Mouse (Mus musculus) left cerebral cortex, adult 2 months (tissue): ENCODE results near the gene Usp18. TPM values are rescaled to one million over a fixed set of nuclear protein-coding genes. Genes with fewer than 3 reads are reported as not detected.

Source experiments
- DNase-seq, 2 experiments: peaks; one replicate each; pipeline ENCODE4 v3.0.0; 2021 to 2022; ENCODE audit warnings: low spot score in 2 of 2, mixed read lengths in 1 of 2; ENCODE audit errors: extremely low spot score in 1 of 2
- H3K27ac ChIP-seq: fragments of 200-600 bp; 2 replicates; pipeline ENCODE4 v1.8.1; 2022
- H3K4me3 ChIP-seq: fragments of 200-600 bp; 2 replicates; pipeline ENCODE4 v1.8.1; 2022
- CTCF ChIP-seq: fragments of 200-600 bp; IDR thresholded peaks from 2 replicates; pipeline ENCODE4 v1.8.1; 2022; ENCODE audit warnings: antibody characterized with exemption, mild to moderate bottlenecking, moderate library complexity
- intact Hi-C: fragments of 180-260 bp; cut with DNase I; formaldehyde crosslinking; loops from one replicate; pipeline ENCODE4 v1.15.1; 2025
- total RNA-seq, 2 experiments: library from RNA; stranded (reverse); gene quantifications; 2 replicates each; pipeline ENCODE4 v1.2.3; 2021

The Usp18 gene
- total RNA-seq, 2 experiments from 2014 or later, result 0.18 to 0.89 TPM

DNA sequence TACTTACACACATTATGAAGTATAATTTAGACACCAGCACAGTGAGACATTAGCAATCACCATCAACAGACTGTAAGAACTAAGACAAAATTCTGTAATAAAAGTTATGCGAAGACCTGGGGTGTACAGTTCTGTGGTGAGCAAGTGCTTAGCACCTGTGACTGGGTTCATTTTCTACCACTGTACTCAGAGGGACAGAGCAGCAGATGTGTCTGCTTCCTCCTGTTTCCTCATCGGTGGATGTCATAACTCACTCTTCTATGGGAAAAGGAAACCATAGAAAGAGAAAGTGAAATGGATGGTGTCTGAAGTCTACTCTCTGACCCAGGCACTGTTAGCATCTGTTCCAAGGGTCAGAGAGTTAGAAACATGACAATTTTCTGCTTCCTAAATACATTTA is 19.0 kb upstream of the Usp18 start:
- TF ChIP-seq CTCF, result no peak
- intact Hi-C loops, result no loop called here
- Histone ChIP-seq H3K4me3 (no peak overlapping the region), H3K27ac (no peak overlapping the region)
- no peak for DNase-seq

DNA sequence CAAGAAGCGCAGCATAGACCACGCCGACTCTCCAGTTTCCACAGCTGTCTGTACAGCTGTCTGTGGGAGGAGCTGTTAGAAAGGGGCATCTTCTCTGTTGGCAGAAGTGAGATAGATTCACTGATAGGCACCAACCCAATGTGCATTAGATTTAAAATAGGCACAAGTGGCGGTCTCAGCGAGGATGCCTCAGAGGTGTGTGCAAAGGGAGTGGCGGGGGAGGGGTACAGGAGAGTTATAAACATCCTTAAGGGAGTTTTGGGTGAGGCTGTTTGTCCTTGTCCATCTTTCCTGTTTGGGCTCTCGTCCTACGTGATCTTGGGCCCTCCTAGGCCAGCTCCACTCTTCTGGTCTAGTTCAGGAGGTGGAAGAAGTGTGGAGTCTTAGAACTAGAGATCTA is 17.3 kb upstream of the Usp18 start:
- intact Hi-C loops, result no loop called here
- DNase-seq, result no peak
- no peak overlapping the region for H3K27ac ChIP-seq
- no peak overlapping the region for H3K4me3 ChIP-seq
- no peak for TF ChIP-seq CTCF

DNA sequence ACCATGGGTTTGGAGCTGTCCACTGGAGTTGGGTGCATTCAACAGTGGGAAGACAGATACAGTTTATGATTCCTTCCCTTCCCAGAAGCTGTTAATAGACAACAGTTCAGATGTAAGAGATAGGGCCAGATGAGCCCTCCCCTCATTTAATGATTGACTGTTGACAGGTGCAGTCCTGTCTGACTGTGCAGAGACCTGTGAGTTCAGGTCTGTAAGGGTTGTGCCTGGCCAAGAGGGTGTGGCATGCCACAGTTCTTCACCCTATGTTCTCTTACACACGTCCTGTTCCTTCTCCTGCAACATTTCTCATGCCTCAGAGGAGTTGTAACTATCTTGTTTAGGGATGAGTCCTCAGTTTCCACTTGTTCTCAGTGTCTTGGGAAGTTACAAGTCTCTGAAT is 13.1 kb upstream of the Usp18 start:
- Histone ChIP-seq H3K4me3 (no peak overlapping the region), H3K27ac (no peak overlapping the region)
- TF ChIP-seq CTCF, result no peak
- no peak for DNase-seq
- intact Hi-C loops, result no loop called here

DNA sequence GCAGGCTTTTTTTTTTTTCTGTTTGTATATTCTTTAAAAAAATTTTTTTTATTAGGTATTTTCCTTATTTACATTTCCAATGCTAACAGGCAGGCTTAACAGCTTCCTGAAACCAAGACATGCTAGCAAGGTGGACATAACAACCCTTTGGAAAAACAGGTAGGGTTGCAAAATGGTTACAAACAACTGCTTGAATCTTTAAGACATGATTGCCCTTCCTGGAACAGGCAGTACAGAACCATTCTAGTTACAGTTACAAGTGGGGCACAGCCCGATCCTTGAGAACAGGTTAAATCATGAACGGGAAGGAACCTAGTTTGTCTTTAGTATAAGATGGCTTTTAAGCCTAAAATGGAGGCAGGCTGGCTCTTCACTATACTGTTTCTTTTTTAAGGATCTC is 9.3 kb upstream of the Usp18 start:
- Histone ChIP-seq H3K27ac (no peak overlapping the region), H3K4me3 (no peak overlapping the region)
- no peak for DNase-seq
- TF ChIP-seq CTCF, result no peak
- intact Hi-C loops, result no loop called here

DNA sequence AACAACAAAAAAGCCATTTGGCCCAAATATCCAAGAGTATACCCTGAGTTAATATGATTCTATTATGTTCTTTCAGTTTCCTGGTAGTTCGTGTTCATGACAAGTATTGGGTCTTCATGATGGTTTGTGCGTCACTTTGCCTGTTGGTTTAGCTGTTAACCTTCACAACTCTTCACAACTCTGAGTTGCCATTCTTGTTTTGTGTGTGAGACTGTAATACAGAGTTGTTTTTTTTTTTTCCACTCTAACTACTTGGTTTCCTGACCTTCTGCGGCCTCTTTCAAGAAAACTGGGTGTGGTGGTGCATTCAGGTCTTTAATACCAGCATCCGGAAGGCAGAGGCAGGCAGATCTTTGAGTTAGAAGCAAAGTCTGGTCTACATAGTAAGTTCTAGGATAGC is 7.5 kb upstream of the Usp18 start:
- no peak for TF ChIP-seq CTCF
- intact Hi-C loops, result no loop called here
- DNase-seq, result no peak
- H3K27ac ChIP-seq, result no peak overlapping the region
- H3K4me3 ChIP-seq, result no peak overlapping the region

DNA sequence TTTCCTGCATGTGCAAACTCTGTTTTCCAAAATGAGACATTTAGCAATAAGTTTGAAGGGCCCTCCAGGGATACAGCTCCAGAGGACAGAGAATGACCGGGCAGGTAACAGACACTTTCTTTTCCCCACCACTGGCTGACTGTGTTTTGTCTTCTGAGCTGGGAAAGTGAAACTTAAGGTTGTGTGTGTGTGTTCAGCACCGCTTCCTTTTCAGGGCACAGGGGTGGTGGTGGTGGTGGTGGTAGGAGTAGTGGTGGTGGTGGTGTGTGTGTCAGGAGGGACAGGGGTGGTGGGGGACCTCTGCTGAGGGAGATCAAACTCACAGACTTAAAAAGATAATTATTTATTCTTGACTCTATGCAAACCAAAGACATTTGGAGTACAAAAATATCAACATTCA is 3.9 kb upstream of the Usp18 start:
- no peak for TF ChIP-seq CTCF
- H3K27ac ChIP-seq, result no peak overlapping the region
- intact Hi-C loops, result no loop called here
- DNase-seq, result no peak
- H3K4me3 ChIP-seq, result no peak overlapping the region

DNA sequence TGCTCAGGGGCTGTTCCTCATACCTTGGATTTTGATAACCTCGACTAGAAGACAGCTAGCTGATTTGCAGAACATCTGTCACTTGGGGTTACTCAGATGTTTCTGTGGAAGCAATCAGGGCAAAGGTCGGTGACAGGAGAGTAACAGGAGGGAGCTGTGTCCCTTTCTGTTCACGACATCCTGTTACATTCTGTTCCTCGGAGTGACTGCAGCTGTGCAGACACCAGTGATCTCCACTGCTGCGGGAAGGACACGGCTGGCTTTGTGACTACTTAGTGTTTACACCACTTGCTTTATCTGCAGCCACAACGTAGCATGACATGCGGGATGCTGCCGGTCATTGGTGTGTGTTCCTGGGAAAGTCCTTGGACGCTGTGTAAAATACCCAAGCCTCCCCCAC is 2.5 kb upstream of the Usp18 start:
- no peak for DNase-seq
- Histone ChIP-seq H3K4me3 (no peak overlapping the region), H3K27ac (no peak overlapping the region)
- no peak for TF ChIP-seq CTCF
- intact Hi-C loops, result no loop called here

DNA sequence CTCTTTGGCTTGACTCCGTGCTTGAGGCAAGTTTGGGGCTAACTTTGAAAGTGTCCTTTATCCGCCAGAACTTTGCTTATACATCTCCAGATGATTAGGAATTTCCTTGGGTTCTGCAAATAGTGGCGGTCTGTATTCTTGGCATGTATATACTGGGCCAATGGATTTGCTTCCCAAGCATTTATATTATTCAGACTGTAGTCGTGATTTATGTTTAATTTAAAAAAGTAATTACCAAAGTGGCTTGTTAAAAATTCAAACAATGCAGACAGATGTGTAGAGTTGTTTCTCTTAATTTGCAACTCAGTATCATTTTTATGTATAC is 293 bp downstream of the Usp18 start:
- no peak for TF ChIP-seq CTCF
- intact Hi-C loops, result no loop called here
- no peak overlapping the region for H3K27ac ChIP-seq
- no peak for DNase-seq
- H3K4me3 ChIP-seq, result peak overlapping the region; percentile 62

DNA sequence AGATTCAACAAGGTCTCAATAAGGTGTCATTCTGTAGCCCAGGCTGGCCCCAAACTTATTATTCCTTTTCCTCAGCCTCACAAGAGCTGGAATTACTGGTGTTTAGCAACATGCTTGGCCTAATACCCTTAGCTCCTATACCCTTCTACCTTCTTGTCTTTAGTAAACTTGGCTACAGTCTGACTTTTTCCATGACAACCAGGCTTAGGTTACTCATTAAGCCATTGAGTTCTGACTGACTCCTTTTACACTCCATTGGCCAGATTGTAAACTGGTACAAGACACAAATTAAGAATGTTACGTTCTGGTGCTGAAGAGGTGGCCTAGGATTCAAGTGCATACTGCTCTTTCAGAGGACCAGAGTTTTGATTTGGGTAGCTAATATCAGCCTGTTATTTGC is 4.7 kb downstream of the Usp18 start:
- H3K27ac ChIP-seq, result no peak overlapping the region
- H3K4me3 ChIP-seq, result no peak overlapping the region
- TF ChIP-seq CTCF, result no peak
- no peak for DNase-seq
- intact Hi-C loops, result no loop called here

DNA sequence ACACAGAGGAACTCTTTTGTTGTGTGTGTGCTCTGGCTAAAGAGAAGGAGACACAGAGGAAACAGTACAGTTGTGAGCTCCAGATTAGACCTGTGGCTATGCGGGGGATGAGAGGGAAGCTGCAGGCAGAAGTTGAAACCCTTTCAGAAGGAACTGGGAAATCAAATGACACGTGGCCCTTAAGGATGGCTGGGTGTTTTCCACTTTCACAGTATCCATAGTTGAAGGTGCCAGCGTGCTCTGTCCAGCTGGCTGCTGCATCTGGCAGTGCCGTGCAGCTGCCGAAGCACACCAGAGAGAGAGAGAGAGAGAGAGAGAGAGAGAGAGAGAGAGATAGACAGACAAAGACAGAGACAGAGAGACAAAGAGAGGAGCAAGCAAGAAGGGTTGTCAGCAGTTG is 5.5 kb downstream of the Usp18 start:
- no peak for TF ChIP-seq CTCF
- Histone ChIP-seq H3K27ac (no peak overlapping the region), H3K4me3 (no peak overlapping the region)
- DNase-seq, result no peak
- intact Hi-C loops, result no loop called here

DNA sequence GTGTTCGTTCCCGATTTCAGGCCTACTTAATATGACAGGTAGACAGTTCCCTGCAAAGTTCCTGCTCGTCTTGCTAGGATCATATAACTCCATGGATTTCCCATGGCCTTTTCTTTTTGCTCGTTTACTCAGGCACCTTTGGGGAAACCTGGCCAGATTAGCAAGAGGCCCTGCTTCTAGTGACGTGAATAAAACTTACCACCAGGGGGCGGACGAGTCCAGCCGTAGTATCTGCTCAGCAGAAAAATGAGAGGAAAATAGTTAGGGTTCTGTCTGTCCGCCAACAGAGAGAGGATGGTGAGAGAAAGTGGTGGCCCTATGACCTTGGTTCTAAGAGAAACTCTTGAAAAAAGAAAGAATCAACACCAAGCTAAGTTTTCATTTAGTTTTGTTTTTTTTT is 14.8 kb downstream of the Usp18 start:
- DNase-seq, result peak; percentile 76 to 83
- no peak overlapping the region for H3K27ac ChIP-seq
- no peak overlapping the region for H3K4me3 ChIP-seq
- TF ChIP-seq CTCF, result peak; percentile 89
- intact Hi-C loops, result loop anchor here (2.0 kb wide), 1 partner anchor 76 kb away; no protein-coding TSS in a partner anchor

DNA sequence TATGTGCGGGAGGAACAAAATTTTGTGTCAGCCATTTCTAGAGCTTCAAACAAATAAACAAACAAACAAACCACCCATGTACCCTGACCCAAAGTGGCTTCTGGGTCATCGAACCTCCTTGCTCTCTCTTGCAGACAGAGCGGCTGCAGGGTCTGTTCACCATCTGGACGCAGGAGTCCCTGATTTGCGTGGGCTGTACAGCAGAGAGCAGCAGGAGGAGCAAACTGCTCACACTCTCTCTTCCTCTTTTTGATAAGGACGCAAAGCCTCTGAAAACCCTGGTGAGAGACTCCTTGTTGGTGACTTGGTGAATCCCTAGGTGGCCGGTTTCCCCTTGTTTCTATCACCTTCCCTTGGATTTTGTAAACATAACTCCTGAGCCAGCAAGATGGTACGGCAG is 15.5 kb downstream of the Usp18 start:
- H3K27ac ChIP-seq, result no peak overlapping the region
- no peak for TF ChIP-seq CTCF
- no peak overlapping the region for H3K4me3 ChIP-seq
- DNase-seq, result no peak
- intact Hi-C loops, result loop anchor here (2.0 kb wide), 1 partner anchor 76 kb away; no protein-coding TSS in a partner anchor

DNA sequence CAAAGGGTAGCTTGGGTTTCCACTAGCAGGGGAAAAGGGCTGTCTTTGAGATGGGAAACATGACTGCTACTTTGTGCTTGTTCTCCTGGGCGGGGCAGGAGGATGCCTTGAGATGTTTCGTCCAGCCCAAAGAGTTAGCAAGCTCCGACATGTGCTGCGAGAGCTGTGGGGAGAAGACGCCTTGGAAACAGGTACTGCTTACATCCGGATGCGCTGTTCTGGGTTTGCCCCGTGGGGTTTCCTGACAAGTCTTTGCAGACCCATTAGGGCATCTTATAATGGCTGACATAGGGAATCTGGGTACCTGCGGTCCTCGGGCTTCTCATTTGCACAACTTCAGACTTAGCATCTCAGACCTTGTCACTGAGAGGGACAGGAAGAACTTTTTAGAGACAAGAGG is 16.3 kb downstream of the Usp18 start:
- TF ChIP-seq CTCF, result no peak
- intact Hi-C loops, result no loop called here
- H3K27ac ChIP-seq, result no peak overlapping the region
- no peak for DNase-seq
- H3K4me3 ChIP-seq, result no peak overlapping the region

DNA sequence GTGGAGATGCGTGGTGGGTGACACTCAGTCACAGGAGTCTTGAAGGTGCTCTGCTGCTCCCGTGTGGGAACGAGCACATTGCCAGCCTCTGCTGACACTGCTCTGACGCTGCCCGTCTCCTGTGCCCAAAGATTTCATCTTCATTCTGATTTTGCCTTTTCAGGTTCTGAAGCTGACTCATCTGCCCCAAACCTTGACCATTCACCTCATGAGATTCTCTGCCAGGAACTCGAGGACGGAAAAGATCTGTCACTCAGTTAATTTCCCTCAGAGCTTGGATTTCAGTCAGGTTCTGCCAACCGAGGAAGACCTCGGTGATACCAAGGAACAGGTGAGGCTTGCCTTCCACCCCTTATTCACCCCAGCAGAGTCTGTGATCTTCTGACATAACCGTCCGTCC is 16.8 kb downstream of the Usp18 start:
- Histone ChIP-seq H3K27ac (no peak overlapping the region), H3K4me3 (no peak overlapping the region)
- no peak for DNase-seq
- intact Hi-C loops, result no loop called here
- TF ChIP-seq CTCF, result no peak
